Mouse (Mus musculus): ENCODE data around the gene 2810021J22Rik.

The 2810021J22Rik gene

GRCm38 (mm10) chr11:58916879-58917744 is 50.1 kb downstream of the 2810021J22Rik start:
- DNase-seq, result peak; percentile 49 to 63

GRCm38 (mm10) chr11:58917745-58918366 is 50.8 kb downstream of the 2810021J22Rik start, which contains the start of gene Btnl10:
TSS of gene Btnl10 (plus strand) at chr11:58917908.
- no peak for DNase-seq

GRCm38 (mm10) chr11:58918759-58919158 is 51.7 kb downstream of the 2810021J22Rik start:
- DNase-seq, result no peak

GRCm38 (mm10) chr11:58922420-58922819 is 55.4 kb downstream of the 2810021J22Rik start:
- DNase-seq, result no peak

- no peak for DNase-seq
These were observed 59.6 kb downstream of the 2810021J22Rik start for GRCm38 (mm10) chr11:58926651-58927050.

GRCm38 (mm10) chr11:58927053-58927452 is 60.0 kb downstream of the 2810021J22Rik start:
- no peak for DNase-seq

GRCm38 (mm10) chr11:58927790-58928651 is 61.0 kb downstream of the 2810021J22Rik start:
- peak; percentile 43 to 68 for DNase-seq

GRCm38 (mm10) chr11:58929055-58929454 is 62.0 kb downstream of the 2810021J22Rik start:
- no peak for DNase-seq

- DNase-seq, result no peak
These were observed 62.6 kb downstream of the 2810021J22Rik start for GRCm38 (mm10) chr11:58929641-58930040.

- DNase-seq, result no peak
These were observed 63.2 kb downstream of the 2810021J22Rik start for GRCm38 (mm10) chr11:58930254-58930653.

GRCm38 (mm10) chr11:58931576-58931975 is 64.6 kb downstream of the 2810021J22Rik start:
- no peak for DNase-seq
